Mouse (Mus musculus) erythroblast, embryonic 14.5 days (primary cell): ENCODE data around the gene Cand1.

ENCODE experiments used
- GATA1 ChIP-seq: IDR thresholded peaks from 2 replicates; pipeline ENCODE4 v1.6.1; 2012; ENCODE audit warnings: low read length, inconsistent platforms, mixed read lengths
- TAL1 ChIP-seq: IDR thresholded peaks from 3 replicates; pipeline ENCODE4 v1.6.1; 2012; ENCODE audit warnings: low read length, inconsistent platforms, mixed read lengths

DNA sequence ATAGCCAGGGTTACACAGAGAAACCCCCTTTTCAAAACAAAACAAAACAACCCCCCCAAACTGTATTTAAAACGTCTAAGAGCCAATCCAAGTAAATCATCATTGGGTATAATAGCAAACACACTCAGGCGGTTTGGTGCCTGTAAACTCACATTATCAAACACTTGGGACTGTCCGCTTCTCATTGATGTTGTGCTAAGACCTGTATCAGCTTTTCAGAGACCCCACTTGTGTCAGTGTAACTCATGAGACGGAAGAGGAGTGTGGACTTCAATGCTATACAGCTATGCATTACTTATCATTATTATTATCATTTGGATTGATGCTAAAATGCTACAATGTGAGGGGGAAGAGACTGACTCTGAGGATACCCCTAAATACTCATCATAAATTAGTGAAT is 18.0 kb upstream of the Cand1 start:
- TF ChIP-seq TAL1 (no peak), GATA1 (no peak)
